Mouse (Mus musculus): ENCODE measurements around the gene Adgrf3. TPM values are rescaled to one million over a fixed set of nuclear protein-coding genes. Genes with fewer than 3 reads are reported as not detected.

Gene Adgrf3
- polyA plus RNA-seq, 1 experiment from 2014 or later: 0.24 TPM

DNA sequence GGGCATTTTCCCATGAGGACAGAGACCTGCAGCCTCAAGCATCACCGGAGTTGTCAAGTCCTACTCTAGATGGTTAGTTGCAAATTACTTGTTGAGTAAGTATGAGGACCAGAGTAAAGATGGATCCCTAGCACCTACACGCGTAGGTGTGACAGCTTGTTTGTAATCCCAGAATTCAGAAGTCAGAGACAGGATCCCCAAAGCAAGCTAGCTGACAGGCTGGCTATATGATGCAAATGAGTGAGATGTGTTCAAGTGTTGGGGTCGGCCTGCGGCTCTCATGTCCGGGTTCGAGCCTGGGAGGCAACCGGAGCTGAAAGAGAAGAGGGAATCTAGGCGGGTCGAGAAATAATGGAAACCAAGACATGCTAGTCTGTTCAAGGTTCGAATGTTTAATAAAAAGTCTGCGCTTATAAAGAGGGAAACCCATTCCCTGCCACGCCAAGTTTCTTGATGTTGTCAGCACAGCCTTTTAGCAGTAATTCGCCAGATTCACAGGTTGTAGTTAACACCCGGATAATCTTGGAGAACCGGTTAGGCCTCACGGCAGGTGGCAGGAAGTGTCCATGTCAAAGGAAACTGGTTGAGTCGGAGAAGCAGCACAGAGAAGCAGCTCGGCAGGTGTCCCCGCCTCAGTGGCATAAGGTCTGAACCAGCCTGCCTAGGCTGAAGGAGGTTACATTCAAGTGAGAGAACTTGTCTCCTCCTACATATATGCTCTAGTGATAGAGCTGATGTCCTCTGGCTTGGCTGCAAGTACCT lies 32.4 kb downstream of the Adgrf3 start:
- 40% methylated on average over 20 of the region's 20 CpGs for WGBS
- no peak overlapping the region for H3K4me2 ChIP-seq (replicated peaks; ENCODE audit: low read depth)
- no peaks in the 10 kb centered on the region for H3K9me3 ChIP-seq (ENCODE audit: control insufficient read depth, low read length)
- no peak overlapping the region for H3K4me3 ChIP-seq (ENCODE audit: low read depth, low read length)
- no peaks in the 10 kb centered on the region for H3K4me1 ChIP-seq (replicated peaks; ENCODE audit: control insufficient read depth, insufficient read depth)
- no peaks in the 10 kb centered on the region for H3K27me3 ChIP-seq (ENCODE audit: control insufficient read depth, insufficient read depth, low read length)
- peak overlapping the region; percentile 31 for H3K27ac ChIP-seq (replicated peaks)
- no peak overlapping the region for H3K9ac ChIP-seq (ENCODE audit: low read length)
- peaks cover 13% of the 10 kb centered on the region; the same call in 1 of the 2 replicates for H3K36me3 ChIP-seq (ENCODE audit: control insufficient read depth, insufficient read depth, low read length)
- peak; percentile 56 for DNase-seq (ENCODE audit: low spot score)
- peak; percentile 46; the same call in 1 of the 2 replicates for ATAC-seq (ENCODE audit: low FRiP score, low TSS enrichment)
- no peak for TF ChIP-seq CTCF (IDR thresholded peaks at IDR 0.05; ENCODE audit: low read depth)
- peak; percentile 72 for TF ChIP-seq EP300 (optimal IDR thresholded peaks at IDR 0.05)

GRCm38 (mm10) chr5:30172115-30172514 lies 33.4 kb downstream of the Adgrf3 start:
- DNase-seq (ENCODE audit: low spot score) (no peak), ATAC-seq (ENCODE audit: low FRiP score, low TSS enrichment) (peak; percentile 81)
- Histone ChIP-seq H3K27ac (replicated peaks) (peak overlapping the region; percentile 31; the same call in 1 of the 2 replicates), H3K4me2 (replicated peaks; ENCODE audit: low read depth) (no peak overlapping the region), H3K9me3 (ENCODE audit: control insufficient read depth, low read length) (no peaks in the 10 kb centered on the region), H3K4me1 (replicated peaks; ENCODE audit: control insufficient read depth, insufficient read depth) (no peaks in the 10 kb centered on the region), H3K4me3 (ENCODE audit: low read depth, low read length) (no peak overlapping the region), H3K9ac (ENCODE audit: low read length) (no peak overlapping the region), H3K36me3 (ENCODE audit: control insufficient read depth, insufficient read depth, low read length) (peaks cover 8% of the 10 kb centered on the region; the same call in 1 of the 2 replicates), H3K27me3 (ENCODE audit: control insufficient read depth, insufficient read depth, low read length) (no peaks in the 10 kb centered on the region)
- TF ChIP-seq CTCF (IDR thresholded peaks at IDR 0.05; ENCODE audit: low read depth): no peak
- TF ChIP-seq EP300 (optimal IDR thresholded peaks at IDR 0.05): no peak

DNA sequence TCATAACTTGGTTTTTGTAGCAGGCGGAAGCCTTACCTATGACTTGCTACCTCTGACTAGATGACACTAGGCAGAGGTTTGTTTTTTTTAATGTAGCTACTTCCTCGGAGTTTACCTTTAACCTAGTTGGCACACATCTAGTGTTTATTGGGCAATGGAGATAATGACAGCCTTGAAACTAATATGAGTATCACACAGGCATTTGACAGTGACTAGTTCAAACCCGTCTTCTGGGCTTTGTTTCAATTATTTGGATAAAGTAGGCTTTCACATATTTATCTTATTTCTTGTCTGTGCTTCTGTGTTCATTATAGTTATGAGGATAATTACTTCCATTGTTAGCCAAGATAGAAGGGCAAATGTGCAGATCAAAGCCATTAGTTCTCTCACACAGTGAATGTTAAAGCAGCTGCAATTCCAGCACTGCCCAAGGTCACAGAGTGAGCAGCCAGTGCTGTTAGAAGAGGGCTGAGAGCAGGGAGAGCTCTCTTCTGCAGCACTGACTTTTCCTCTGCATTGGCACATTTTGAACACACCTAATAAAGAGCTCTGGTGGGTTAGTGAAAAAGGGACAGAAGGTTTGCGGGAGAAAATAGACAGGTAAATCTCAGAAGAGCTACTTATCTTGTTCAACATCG lies 35.1 kb downstream of the Adgrf3 start:
- Histone ChIP-seq H3K9me3 (ENCODE audit: control insufficient read depth, low read length) (no peaks in the 10 kb centered on the region), H3K36me3 (ENCODE audit: control insufficient read depth, insufficient read depth, low read length) (peaks cover 6% of the 10 kb centered on the region; the same call in 1 of the 2 replicates), H3K9ac (ENCODE audit: low read length) (no peak overlapping the region), H3K4me2 (replicated peaks; ENCODE audit: low read depth) (no peak overlapping the region), H3K4me3 (ENCODE audit: low read depth, low read length) (no peak overlapping the region), H3K27ac (replicated peaks) (peak overlapping the region; percentile 49), H3K27me3 (ENCODE audit: control insufficient read depth, insufficient read depth, low read length) (no peaks in the 10 kb centered on the region), H3K4me1 (replicated peaks; ENCODE audit: control insufficient read depth, insufficient read depth) (no peaks in the 10 kb centered on the region)
- peak; percentile 63 for ATAC-seq (ENCODE audit: low FRiP score, low TSS enrichment)
- no peak for DNase-seq (ENCODE audit: low spot score)
- TF ChIP-seq EP300 (optimal IDR thresholded peaks at IDR 0.05) (peak; percentile 69), CTCF (IDR thresholded peaks at IDR 0.05; ENCODE audit: low read depth) (no peak)
- 63% methylated on average over 5 of the region's 5 CpGs for WGBS

GRCm38 (mm10) chr5:30165234-30165946 lies 40.1 kb downstream of the Adgrf3 start:
- 58% methylated on average over 5 of the region's 5 CpGs for WGBS
- Histone ChIP-seq H3K4me2 (replicated peaks; ENCODE audit: low read depth) (no peak overlapping the region), H3K27me3 (ENCODE audit: control insufficient read depth, insufficient read depth, low read length) (no peaks in the 10 kb centered on the region), H3K9ac (ENCODE audit: low read length) (no peak overlapping the region), H3K27ac (replicated peaks) (0 out of 2 replicates have a peak overlapping the region, but pooled peaks have one; percentile 18), H3K36me3 (ENCODE audit: control insufficient read depth, insufficient read depth, low read length) (0 out of 2 replicates have a peak, but pooled peaks cover 3% of the 10 kb centered on the region), H3K4me3 (ENCODE audit: low read depth, low read length) (no peak overlapping the region), H3K9me3 (ENCODE audit: control insufficient read depth, low read length) (no peaks in the 10 kb centered on the region), H3K4me1 (replicated peaks; ENCODE audit: control insufficient read depth, insufficient read depth) (no peaks in the 10 kb centered on the region)
- DNase-seq (ENCODE audit: low spot score) (no peak), ATAC-seq (ENCODE audit: low FRiP score, low TSS enrichment) (no peak)
- no peak for TF ChIP-seq EP300 (optimal IDR thresholded peaks at IDR 0.05)
- no peak for TF ChIP-seq CTCF (IDR thresholded peaks at IDR 0.05; ENCODE audit: low read depth)

DNA sequence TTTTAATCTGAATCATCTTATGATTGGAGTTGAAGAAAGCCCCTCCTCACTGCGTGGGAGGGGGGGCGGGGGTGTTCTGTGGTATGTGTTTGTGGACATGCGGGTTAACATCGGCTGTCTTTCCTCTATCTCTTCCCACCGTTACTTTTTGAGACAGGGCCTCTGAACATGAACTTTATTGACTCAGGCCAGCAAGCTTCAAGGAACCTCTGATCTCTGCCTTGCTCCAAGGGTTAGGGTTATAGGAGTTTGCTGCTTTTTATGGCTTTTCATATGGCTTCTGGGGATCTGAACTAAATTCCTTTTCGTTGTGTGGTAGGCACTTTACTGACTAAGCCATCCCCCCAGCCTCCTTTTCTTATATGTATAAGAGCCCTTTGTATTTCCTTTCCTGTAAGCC lies 43.2 kb downstream of the Adgrf3 start:
- Histone ChIP-seq H3K9ac (ENCODE audit: low read length) (no peak overlapping the region), H3K4me3 (ENCODE audit: low read depth, low read length) (no peak overlapping the region), H3K4me2 (replicated peaks; ENCODE audit: low read depth) (no peak overlapping the region), H3K27me3 (ENCODE audit: control insufficient read depth, insufficient read depth, low read length) (no peaks in the 10 kb centered on the region), H3K36me3 (ENCODE audit: control insufficient read depth, insufficient read depth, low read length) (no peaks in the 10 kb centered on the region), H3K4me1 (replicated peaks; ENCODE audit: control insufficient read depth, insufficient read depth) (no peaks in the 10 kb centered on the region), H3K9me3 (ENCODE audit: control insufficient read depth, low read length) (no peaks in the 10 kb centered on the region), H3K27ac (replicated peaks) (no peak overlapping the region)
- TF ChIP-seq EP300 (optimal IDR thresholded peaks at IDR 0.05) (no peak), CTCF (IDR thresholded peaks at IDR 0.05; ENCODE audit: low read depth) (no peak)
- ATAC-seq (ENCODE audit: low FRiP score, low TSS enrichment) (no peak), DNase-seq (ENCODE audit: low spot score) (no peak)
- 76% methylated on average over 6 of the region's 6 CpGs for WGBS

Data from stomach, postnatal 0 days (tissue).